Mouse (Mus musculus) frontal cortex, adult 2 months (tissue): Measurements from ENCODE around the gene Mad1l1. TPM values are rescaled to one million over a fixed set of nuclear protein-coding genes. Genes with fewer than 3 reads are reported as not detected.

Experiments
- DNase-seq, 2 experiments: peaks; one replicate each; pipeline ENCODE4 v3.0.0; 2022; ENCODE audit warnings: low spot score in 1 of 2; ENCODE audit errors: extremely low spot score in 1 of 2
- polyA plus RNA-seq: library from polyadenylated mRNA; depleted of rRNA; stranded (reverse); fragments of >200 nt; gene quantifications from 2 replicates; pipeline ENCODE4 v1.2.3, GENCODE M21; 2012; rRNA removed

Gene Mad1l1
- polyA plus RNA-seq, 1 experiment = 17.9 TPM

- DNase-seq = peak in 1 of 2 experiments; percentile 48
Measured at GRCm38 (mm10) chr5:139978525-139979276, 342.7 kb downstream of the Mad1l1 start.

DNA sequence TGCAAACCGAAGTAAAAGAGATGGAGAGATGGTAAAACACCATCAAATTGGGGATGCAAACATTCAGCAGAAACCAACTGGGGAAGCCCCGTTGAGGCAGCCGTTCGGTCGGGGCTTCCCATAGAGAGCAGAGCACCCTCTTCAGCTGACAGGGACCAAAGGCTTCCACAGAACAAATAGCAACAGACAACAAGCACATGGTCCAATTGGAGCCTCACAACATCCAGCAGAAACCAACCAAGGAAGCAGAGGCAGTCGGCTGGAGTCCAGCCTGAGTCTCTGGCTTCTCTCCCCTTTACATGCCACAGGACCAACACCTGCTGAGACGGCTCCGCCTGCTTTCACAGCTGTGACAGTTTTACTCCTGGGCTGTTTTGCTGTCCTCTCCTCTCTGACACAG, 343.9 kb downstream of the Mad1l1 start:
- DNase-seq = no peak

DNA sequence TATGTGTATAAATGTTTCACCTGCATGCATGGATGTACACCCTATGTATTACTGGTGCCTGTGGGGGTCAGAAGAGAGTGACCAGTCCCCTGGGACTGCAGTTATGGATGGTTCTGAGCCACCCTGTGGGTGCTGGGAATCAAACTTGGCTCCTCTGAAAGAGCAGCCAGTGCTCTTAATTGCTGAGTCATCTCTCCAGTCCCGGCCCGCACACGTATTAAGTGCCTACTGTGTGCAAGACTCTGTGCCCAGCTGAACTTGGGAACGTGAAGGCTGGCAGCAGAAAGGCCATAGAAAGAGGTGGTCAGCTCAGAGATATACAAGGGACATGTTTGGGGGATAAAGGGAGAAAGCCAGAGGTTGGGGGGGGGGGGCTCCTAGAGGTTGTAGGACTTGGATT, 344.8 kb downstream of the Mad1l1 start:
- DNase-seq = no peak

- DNase-seq = peak in 1 of 2 experiments; percentile 17
Measured at GRCm38 (mm10) chr5:139970186-139970631, 351.1 kb downstream of the Mad1l1 start.

- DNase-seq = no peak
Measured at GRCm38 (mm10) chr5:139969151-139969948, 352.0 kb downstream of the Mad1l1 start.

DNA sequence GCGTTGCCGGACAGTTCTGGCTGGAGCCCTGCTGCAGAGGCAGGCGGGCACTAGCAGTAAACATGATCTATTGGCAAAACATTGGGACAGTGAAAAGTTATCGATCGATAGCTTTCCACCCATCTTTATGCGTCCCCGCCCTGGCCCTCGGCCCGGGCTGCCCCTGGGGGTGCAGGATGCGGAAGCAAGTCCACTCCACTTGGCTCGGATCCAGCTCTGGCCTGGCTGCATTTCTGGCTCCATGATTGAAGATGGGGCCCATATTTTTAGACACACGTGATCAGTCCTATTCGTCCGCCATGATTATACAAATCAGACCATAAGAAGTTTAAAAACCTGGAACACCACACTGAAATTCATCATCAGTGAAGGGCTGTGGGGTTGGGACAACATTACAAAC, 355.8 kb downstream of the Mad1l1 start:
- no peak for DNase-seq

DNA sequence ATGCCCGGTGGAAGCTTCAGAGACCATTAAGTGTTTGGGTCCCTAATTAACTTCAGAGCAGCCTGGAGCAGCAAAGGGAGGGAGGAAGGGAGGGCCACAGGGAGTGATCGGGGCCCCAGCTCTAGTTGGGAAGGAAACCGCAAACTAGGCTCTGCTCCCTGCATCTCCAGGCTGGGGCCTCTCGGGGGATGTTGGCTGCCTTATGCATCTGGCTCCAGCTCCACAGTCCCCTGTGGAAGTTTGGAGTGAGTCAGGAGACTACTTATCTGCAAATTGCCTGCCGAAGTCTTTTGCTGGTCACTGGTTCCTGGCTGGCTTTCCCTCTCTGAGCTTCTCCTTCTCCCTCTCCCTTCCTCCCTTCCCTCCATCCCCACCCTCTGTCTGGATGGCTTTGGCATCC, 357.0 kb downstream of the Mad1l1 start:
- DNase-seq = no peak

DNA sequence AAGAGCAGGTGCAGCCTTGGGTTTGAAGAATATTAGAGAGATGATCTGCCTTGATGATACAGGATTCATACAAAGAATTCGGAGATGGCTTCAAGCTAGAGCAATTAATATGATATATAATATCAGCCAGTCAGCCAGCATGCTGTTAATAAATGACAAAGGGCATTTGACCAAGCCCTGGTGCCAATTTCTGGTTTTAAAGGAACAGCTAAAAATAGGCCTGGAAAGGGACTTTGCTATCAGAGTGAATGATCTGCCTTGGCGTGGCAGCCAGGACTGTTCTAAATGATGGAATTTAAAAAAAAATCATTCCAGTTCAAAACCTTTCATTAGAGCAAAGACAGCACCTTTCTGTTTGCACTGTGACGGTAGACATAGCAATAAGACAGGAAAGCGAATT, 361.6 kb downstream of the Mad1l1 start:
- no peak for DNase-seq

Other genes starting within 250 kb of the Mad1l1 start
- gene Nudt1, start 104 bp upstream of the Mad1l1 start, polyA plus RNA-seq = 11.3 and 12.0 TPM in 2 replicates
- 12.3 and 13.7 TPM in 2 replicates for gene Mrm2, start 10.3 kb upstream of the Mad1l1 start, polyA plus RNA-seq
- gene Snx8, start 67.7 kb upstream of the Mad1l1 start, polyA plus RNA-seq = 10.3 and 11.1 TPM in 2 replicates
- 75.0 and 75.3 TPM in 2 replicates for gene Eif3b, start 97.8 kb upstream of the Mad1l1 start, polyA plus RNA-seq
- 0.06 and 0.15 TPM in 2 replicates for gene Gm4869, start 124.1 kb upstream of the Mad1l1 start, polyA plus RNA-seq
- 18.8 and 22.0 TPM in 2 replicates for gene Chst12, start 184.0 kb upstream of the Mad1l1 start, polyA plus RNA-seq
- 0.21 and 0.34 TPM in 2 replicates for gene Grifin, start 243.5 kb upstream of the Mad1l1 start, polyA plus RNA-seq